Mouse (Mus musculus) liver, adult 2 months (tissue): ENCODE data around the gene Med26. TPM values are rescaled to one million over a fixed set of nuclear protein-coding genes. Genes with fewer than 3 reads are reported as not detected.

ENCODE experiments used
- DNase-seq: peaks from one replicate; pipeline ENCODE4 v3.0.0-alpha.2; 2011; ENCODE audit warnings: low read depth, low spot score; ENCODE audit errors: extremely low read depth
- H3K27ac ChIP-seq: fragments of 200-500 bp; replicated peaks from 2 replicates; pipeline ENCODE4 v1.5.1; 2012; ENCODE audit warnings: low read depth, mild to moderate bottlenecking, control low read depth, inconsistent platforms, low read length; ENCODE audit not compliant: insufficient read depth
- H3K27me3 ChIP-seq: fragments of 200-500 bp; 2 replicates; pipeline ENCODE4 v1.6.1; 2012; ENCODE audit warnings: mild to moderate bottlenecking, moderate library complexity, low read length, inconsistent platforms; ENCODE audit not compliant: control insufficient read depth, insufficient read depth
- H3K36me3 ChIP-seq: fragments of 200-500 bp; 2 replicates; pipeline ENCODE4 v1.6.1; 2012; ENCODE audit warnings: low read length, inconsistent platforms; ENCODE audit not compliant: control insufficient read depth, insufficient read depth
- H3K4me1 ChIP-seq: fragments of 200-500 bp; 2 replicates; pipeline ENCODE4 v1.6.1; 2011; ENCODE audit warnings: low read length; ENCODE audit not compliant: control insufficient read depth, insufficient read depth
- H3K4me3 ChIP-seq: fragments of 200-500 bp; 2 replicates; pipeline ENCODE4 v1.5.1; 2011; ENCODE audit warnings: low read depth, mild to moderate bottlenecking, control low read depth, low read length, moderate library complexity; ENCODE audit not compliant: insufficient read depth
- H3K79me2 ChIP-seq: fragments of 200-500 bp; 2 replicates; pipeline ENCODE4 v1.6.1; 2012; ENCODE audit warnings: inconsistent platforms, mild to moderate bottlenecking, low read length, moderate library complexity; ENCODE audit not compliant: control insufficient read depth, insufficient read depth
- H3K9ac ChIP-seq: fragments of 200-500 bp; 2 replicates; pipeline ENCODE4 v1.6.1; 2012; ENCODE audit warnings: low read depth, mild to moderate bottlenecking, control low read depth, inconsistent platforms, low read length
- CTCF ChIP-seq: fragments of 200-500 bp; IDR thresholded peaks from 2 replicates; pipeline ENCODE4 v1.5.1; 2011; ENCODE audit warnings: low read depth, low read length, control low read depth
- POLR2A ChIP-seq: fragments of 200-500 bp; IDR thresholded peaks from 2 replicates; pipeline ENCODE4 v1.6.1; 2011; ENCODE audit warnings: low read length, control low read depth; ENCODE audit not compliant: insufficient read depth; ENCODE audit errors: extremely low read depth
- WGBS: fragments of 180-500 bp; shearing (Covaris S2); methylation state at CpG from one replicate; pipeline ENCODE4 v1.1.7; 2018; 5-methylcytosine and 5-hydroxymethylcytosine counted together
- polyA plus RNA-seq: library from polyadenylated mRNA; depleted of rRNA; stranded (reverse); fragments of >200 nt; gene quantifications from 2 replicates; pipeline ENCODE4 v1.2.3, GENCODE M21; 2012
- total RNA-seq: library from RNA; depleted of rRNA; stranded (reverse); fragments of >200 nt; gene quantifications from 2 replicates; pipeline ENCODE4 v1.2.3, GENCODE M21; 2014

Med26 gene
- total and polyA plus RNA-seq, 2 experiments, result 1.3 to 6.0 TPM

- Histone ChIP-seq H3K36me3 (no peaks in the 10 kb centered on the region), H3K4me3 (no peak overlapping the region), H3K27me3 (no peaks in the 10 kb centered on the region), H3K27ac (no peak overlapping the region), H3K4me1 (peaks cover 34% of the 10 kb centered on the region), H3K79me2 (peaks cover 49% of the 10 kb centered on the region), H3K9ac (no peak overlapping the region)
- TF ChIP-seq POLR2A (no peak), CTCF (no peak)
- DNase-seq, result no peak
Measured at GRCm38 (mm10) chr8:72504637-72505314, 43.3 kb downstream of the Med26 start.

GRCm38 (mm10) chr8:72504137-72504536 is 43.9 kb downstream of the Med26 start:
- H3K9ac ChIP-seq, result no peak overlapping the region
- no peaks in the 10 kb centered on the region for H3K27me3 ChIP-seq
- TF ChIP-seq POLR2A (no peak), CTCF (no peak)
- H3K36me3 ChIP-seq, result no peaks in the 10 kb centered on the region
- DNase-seq, result no peak
- no peak overlapping the region for H3K27ac ChIP-seq
- H3K4me1 ChIP-seq, result peaks cover 28% of the 10 kb centered on the region
- H3K4me3 ChIP-seq, result no peak overlapping the region
- peaks cover 47% of the 10 kb centered on the region for H3K79me2 ChIP-seq

- no peak overlapping the region for H3K9ac ChIP-seq
- 30% methylated on average over 1 of the region's 1 CpGs for WGBS
- peak; percentile 64 for DNase-seq
- H3K36me3 ChIP-seq, result no peaks in the 10 kb centered on the region
- H3K27me3 ChIP-seq, result no peaks in the 10 kb centered on the region
- no peak overlapping the region for H3K4me3 ChIP-seq
- H3K27ac ChIP-seq, result no peak overlapping the region
- peaks cover 17% of the 10 kb centered on the region for H3K4me1 ChIP-seq
- TF ChIP-seq POLR2A, result no peak
- TF ChIP-seq CTCF, result no peak
- H3K79me2 ChIP-seq, result peaks cover 63% of the 10 kb centered on the region
Measured at GRCm38 (mm10) chr8:72500521-72500931, 47.5 kb downstream of the Med26 start.

- no peaks in the 10 kb centered on the region for H3K36me3 ChIP-seq
- no peak overlapping the region for H3K9ac ChIP-seq
- H3K27me3 ChIP-seq, result no peaks in the 10 kb centered on the region
- peaks cover 22% of the 10 kb centered on the region for H3K4me1 ChIP-seq
- WGBS, result 79% methylated on average over 2 of the region's 2 CpGs
- no peak overlapping the region for H3K27ac ChIP-seq
- H3K4me3 ChIP-seq, result no peak overlapping the region
- peaks cover 58% of the 10 kb centered on the region for H3K79me2 ChIP-seq
- DNase-seq, result no peak
- TF ChIP-seq CTCF (no peak), POLR2A (no peak)
Measured at GRCm38 (mm10) chr8:72499521-72500284, 48.4 kb downstream of the Med26 start.

GRCm38 (mm10) chr8:72498527-72498926 is 49.5 kb downstream of the Med26 start:
- H3K4me1 ChIP-seq, result peaks cover 26% of the 10 kb centered on the region
- no peak overlapping the region for H3K4me3 ChIP-seq
- DNase-seq, result no peak
- whole genome bisulfite sequencing, result 82% methylated on average over 4 of the region's 4 CpGs
- no peaks in the 10 kb centered on the region for H3K27me3 ChIP-seq
- H3K27ac ChIP-seq, result no peak overlapping the region
- H3K36me3 ChIP-seq, result no peaks in the 10 kb centered on the region
- no peak for TF ChIP-seq CTCF
- TF ChIP-seq POLR2A, result no peak
- H3K79me2 ChIP-seq, result peaks cover 47% of the 10 kb centered on the region
- H3K9ac ChIP-seq, result no peak overlapping the region

- WGBS, result 29% methylated on average over 1 of the region's 1 CpGs
- no peaks in the 10 kb centered on the region for H3K36me3 ChIP-seq
- TF ChIP-seq POLR2A, result no peak
Measured at GRCm38 (mm10) chr8:72497911-72498310, 50.2 kb downstream of the Med26 start.

More at GRCm38 (mm10) chr8:72497911-72498310, 50.2 kb downstream of the Med26 start:
- Histone ChIP-seq H3K4me1 (peaks cover 30% of the 10 kb centered on the region), H3K27ac (no peak overlapping the region), H3K4me3 (no peak overlapping the region), H3K27me3 (no peaks in the 10 kb centered on the region), H3K79me2 (peaks cover 42% of the 10 kb centered on the region), H3K9ac (no peak overlapping the region)
- DNase-seq, result no peak
